Mouse (Mus musculus) liver, embryonic 14.5 days (tissue): ENCODE measurements around the gene Ace. TPM values are rescaled to one million over a fixed set of nuclear protein-coding genes. Genes with fewer than 3 reads are reported as not detected.

Experiments
- ATAC-seq: fragments of 200-750 bp; cut with Nextera tagmentation; 2 replicates; pipeline ENCODE4 v1.8.0; 2017; ENCODE audit warnings: moderate number of reproducible peaks, mild to moderate bottlenecking, moderate library complexity; ENCODE audit not compliant: insufficient read depth
- DNase-seq, 3 experiments: peaks; one replicate each; pipeline ENCODE4 v3.0.0-alpha.2; 2012 to 2013; ENCODE audit warnings: low read depth in 3 of 3, low spot score in 3 of 3
- H3K27ac ChIP-seq: fragments of 300-500 bp; sonication (generic); 2 replicates; pipeline ENCODE4 v1.5.1; 2014; ENCODE audit warnings: moderate library complexity, mild to moderate bottlenecking, control low read depth, inconsistent platforms
- H3K27me3 ChIP-seq: fragments of 300-500 bp; sonication (generic); 2 replicates; pipeline ENCODE4 v1.6.1; 2014; ENCODE audit warnings: mild to moderate bottlenecking, low read length, moderate library complexity; ENCODE audit not compliant: control insufficient read depth, insufficient read depth
- H3K36me3 ChIP-seq: fragments of 300-500 bp; sonication (generic); replicated peaks from 2 replicates; pipeline ENCODE4 v1.6.1; 2014; ENCODE audit warnings: low read depth; ENCODE audit not compliant: control insufficient read depth, insufficient read depth
- H3K4me1 ChIP-seq, 2 experiments: fragments of 200-500 bp in 1 of 2; fragments of 300-500 bp in 1 of 2; sonication (generic) in 1 of 2; replicated peaks; 2 replicates each; pipeline ENCODE4 v1.6.1; 2012 to 2014; ENCODE audit warnings: antibody characterized with exemption in 1 of 2, inconsistent platforms in 1 of 2, low read length in 1 of 2; ENCODE audit not compliant: control insufficient read depth in 2 of 2, insufficient read depth in 2 of 2
- H3K4me2 ChIP-seq: fragments of 300-500 bp; sonication (generic); 2 replicates; pipeline ENCODE4 v1.6.1; 2014; ENCODE audit warnings: low read depth, mild to moderate bottlenecking, control low read depth, moderate library complexity
- H3K4me3 ChIP-seq, 2 experiments: fragments of 200-500 bp in 1 of 2; fragments of 300-500 bp in 1 of 2; sonication (generic) in 1 of 2; 2 replicates each; pipeline ENCODE4 v1.5.1; 2012 to 2014; ENCODE audit warnings: low read depth in 2 of 2, low read length in 2 of 2, mild to moderate bottlenecking in 2 of 2, control low read depth in 1 of 2, inconsistent platforms in 1 of 2, moderate library complexity in 1 of 2; ENCODE audit not compliant: insufficient read depth in 1 of 2
- H3K9ac ChIP-seq: fragments of 300-500 bp; sonication (generic); replicated peaks from 2 replicates; pipeline ENCODE4 v1.6.1; 2014; ENCODE audit warnings: mild to moderate bottlenecking, control low read depth, moderate library complexity
- H3K9me3 ChIP-seq: fragments of 300-500 bp; sonication (generic); 2 replicates; pipeline ENCODE4 v1.6.1; 2016; ENCODE audit warnings: low read length, mixed read lengths; ENCODE audit not compliant: control insufficient read depth
- CTCF ChIP-seq: IDR thresholded peaks from 2 replicates; pipeline ENCODE4 v1.5.1; 2016; ENCODE audit warnings: antibody characterized with exemption, low read depth, control low read depth
- EP300 ChIP-seq: IDR thresholded peaks from 2 replicates; pipeline ENCODE4 v1.6.1; 2016; ENCODE audit warnings: antibody characterized with exemption, low read depth
- WGBS: fragments of 180-500 bp; shearing (Covaris S2); extraction: QIAGEN DNeasy Blood & Tissue Kit; methylation state at CpG from one replicate; pipeline ENCODE4 v1.1.7; 2014; ENCODE audit not compliant: insufficient replicate concordance; 5-methylcytosine and 5-hydroxymethylcytosine counted together
- polyA plus RNA-seq, 2 experiments: library from polyadenylated mRNA; depleted of rRNA in 1 of 2; stranded (reverse) in 1 of 2; unstranded in 1 of 2; fragments of >200 nt; fragmentation: Nextera tagmentation in 1 of 2; extraction: Ambion mirVana in 1 of 2; gene quantifications; 2 replicates each; pipeline versions ENCODE4 v1.2.1 to v1.2.3; 2012 to 2014

The Ace gene
- polyA plus RNA-seq (2012; rRNA removed): 0.07 and 0.08 TPM in 2 replicates
- not detected in 2 replicates for polyA plus RNA-seq (2014; fragmentation: Nextera tagmentation; extraction: Ambion mirVana)

GRCm38 (mm10) chr11:105967741-105968574, at the start of gene Ace:
TSS of gene Ace (plus strand) at chr11:105967945.
- H3K27ac ChIP-seq: no peak within 1 kb of the TSS
- no peaks in the 10 kb centered on the region for H3K36me3 ChIP-seq
- H3K4me2 ChIP-seq: peak within 1 kb of the TSS; percentile 59
- no peak for DNase-seq
- no peak within 1 kb of the TSS for H3K9ac ChIP-seq
- no peaks in the 10 kb centered on the region for H3K4me1 ChIP-seq
- no peak for ATAC-seq
- peaks cover 32% of the 10 kb centered on the region for H3K27me3 ChIP-seq
- H3K4me3 ChIP-seq: peak within 1 kb of the TSS; percentile 13 to 41; a peak in 2 of 4 replicates
- no peak for TF ChIP-seq EP300
- TF ChIP-seq CTCF: no peak
- 2% methylated on average over 62 of the region's 76 CpGs for WGBS
- H3K9me3 ChIP-seq: no peaks in the 10 kb centered on the region

- no peaks in the 10 kb centered on the region for H3K36me3 ChIP-seq
- no peak overlapping the region for H3K27ac ChIP-seq
- no peak for DNase-seq
- H3K9ac ChIP-seq: no peak overlapping the region
- TF ChIP-seq CTCF: no peak
- no peak for TF ChIP-seq EP300
- 53% methylated on average over 3 of the region's 3 CpGs for WGBS
- H3K4me1 ChIP-seq: peaks cover 9 to 29% of the 10 kb centered on the region in 2 experiments
- no peak for ATAC-seq
- H3K27me3 ChIP-seq: no peaks in the 10 kb centered on the region
- no peaks in the 10 kb centered on the region for H3K9me3 ChIP-seq
- no peak overlapping the region for H3K4me3 ChIP-seq
- no peak overlapping the region for H3K4me2 ChIP-seq
These were observed 47.5 kb upstream of the Ace start for GRCm38 (mm10) chr11:105920098-105920785.

- H3K4me1 ChIP-seq: peaks cover 9 to 29% of the 10 kb centered on the region in 2 experiments
- H3K9ac ChIP-seq: no peak overlapping the region
- no peaks in the 10 kb centered on the region for H3K27me3 ChIP-seq
- peak overlapping the region; percentile 19 for H3K4me2 ChIP-seq
- H3K27ac ChIP-seq: no peak overlapping the region
- no peaks in the 10 kb centered on the region for H3K9me3 ChIP-seq
- WGBS: 64% methylated on average over 2 of the region's 2 CpGs
- TF ChIP-seq CTCF: no peak
- TF ChIP-seq EP300: no peak
- DNase-seq (no peak), ATAC-seq (peak; percentile 79)
- no peak overlapping the region for H3K4me3 ChIP-seq
- H3K36me3 ChIP-seq: no peaks in the 10 kb centered on the region
These were observed 46.9 kb upstream of the Ace start for GRCm38 (mm10) chr11:105920836-105921235.

- DNase-seq (peak; percentile 42 to 52 (median 47)), ATAC-seq (peak; percentile 87)
- H3K36me3 ChIP-seq: no peaks in the 10 kb centered on the region
- no peak overlapping the region for H3K4me3 ChIP-seq
- TF ChIP-seq EP300: peak; percentile 55
- TF ChIP-seq CTCF: no peak
- no peaks in the 10 kb centered on the region for H3K9me3 ChIP-seq
- H3K4me2 ChIP-seq: peak overlapping the region; percentile 19
- no peaks in the 10 kb centered on the region for H3K27me3 ChIP-seq
- peaks cover 9 to 29% of the 10 kb centered on the region in 2 experiments for H3K4me1 ChIP-seq
- WGBS: 34% methylated on average over 5 of the region's 5 CpGs
- no peak overlapping the region; the same call in 1 of the 2 replicates for H3K27ac ChIP-seq
- no peak overlapping the region for H3K9ac ChIP-seq
These were observed 46.5 kb upstream of the Ace start for GRCm38 (mm10) chr11:105921275-105921674.
